Mouse (Mus musculus): ENCODE measurements around the gene Cdc42se1. TPM values are rescaled to one million over a fixed set of nuclear protein-coding genes. Genes with fewer than 3 reads are reported as not detected.

Cdc42se1 gene
- polyA plus RNA-seq, 1 experiment, result 128 TPM

DNA sequence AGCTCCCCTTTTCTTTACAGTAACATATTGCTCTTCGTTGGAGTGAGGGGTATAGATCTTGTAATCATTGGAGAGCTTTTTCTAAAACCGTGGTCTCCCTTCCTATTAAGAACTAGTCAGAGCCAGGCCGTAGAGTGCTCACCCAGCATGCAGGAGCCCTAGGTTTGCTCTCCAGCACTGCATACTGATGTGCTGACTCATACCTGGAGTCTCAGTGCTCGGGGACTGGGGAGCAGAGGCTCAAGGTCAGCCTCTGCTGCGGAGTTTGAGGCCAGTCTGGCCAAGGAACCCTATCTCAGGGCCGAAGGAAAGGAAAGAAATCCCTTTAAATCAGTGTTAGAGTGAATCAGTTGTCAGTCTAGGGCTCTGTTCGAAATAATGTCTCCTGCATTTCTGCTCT is 4.2 kb downstream of the Cdc42se1 start:
- H3K4me1 ChIP-seq (ENCODE audit: control insufficient read depth, insufficient read depth, low read length), result peaks cover 22% of the 10 kb centered on the region
- no peak overlapping the region for H3K4me3 ChIP-seq (ENCODE audit: insufficient read depth, low read length)
- no peak for TF ChIP-seq POLR2A (IDR thresholded peaks at IDR 0.05; ENCODE audit: borderline replicate concordance, low read depth, low read length)
- TF ChIP-seq CTCF (IDR thresholded peaks at IDR 0.05; ENCODE audit: low read depth, low read length), result no peak
- no peak overlapping the region; the same call in 1 of the 2 replicates for H3K27ac ChIP-seq (ENCODE audit: insufficient read depth, low read depth, low read length)

- Histone ChIP-seq H3K27ac (ENCODE audit: insufficient read depth, low read depth, low read length) (no peak overlapping the region), H3K4me1 (ENCODE audit: control insufficient read depth, insufficient read depth, low read length) (peaks cover 22% of the 10 kb centered on the region), H3K4me3 (ENCODE audit: insufficient read depth, low read length) (no peak overlapping the region)
- no peak for TF ChIP-seq POLR2A (IDR thresholded peaks at IDR 0.05; ENCODE audit: borderline replicate concordance, low read depth, low read length)
- no peak for TF ChIP-seq CTCF (IDR thresholded peaks at IDR 0.05; ENCODE audit: low read depth, low read length)
Observed at GRCm38 (mm10) chr3:95233303-95233980, 4.9 kb downstream of the Cdc42se1 start.

DNA sequence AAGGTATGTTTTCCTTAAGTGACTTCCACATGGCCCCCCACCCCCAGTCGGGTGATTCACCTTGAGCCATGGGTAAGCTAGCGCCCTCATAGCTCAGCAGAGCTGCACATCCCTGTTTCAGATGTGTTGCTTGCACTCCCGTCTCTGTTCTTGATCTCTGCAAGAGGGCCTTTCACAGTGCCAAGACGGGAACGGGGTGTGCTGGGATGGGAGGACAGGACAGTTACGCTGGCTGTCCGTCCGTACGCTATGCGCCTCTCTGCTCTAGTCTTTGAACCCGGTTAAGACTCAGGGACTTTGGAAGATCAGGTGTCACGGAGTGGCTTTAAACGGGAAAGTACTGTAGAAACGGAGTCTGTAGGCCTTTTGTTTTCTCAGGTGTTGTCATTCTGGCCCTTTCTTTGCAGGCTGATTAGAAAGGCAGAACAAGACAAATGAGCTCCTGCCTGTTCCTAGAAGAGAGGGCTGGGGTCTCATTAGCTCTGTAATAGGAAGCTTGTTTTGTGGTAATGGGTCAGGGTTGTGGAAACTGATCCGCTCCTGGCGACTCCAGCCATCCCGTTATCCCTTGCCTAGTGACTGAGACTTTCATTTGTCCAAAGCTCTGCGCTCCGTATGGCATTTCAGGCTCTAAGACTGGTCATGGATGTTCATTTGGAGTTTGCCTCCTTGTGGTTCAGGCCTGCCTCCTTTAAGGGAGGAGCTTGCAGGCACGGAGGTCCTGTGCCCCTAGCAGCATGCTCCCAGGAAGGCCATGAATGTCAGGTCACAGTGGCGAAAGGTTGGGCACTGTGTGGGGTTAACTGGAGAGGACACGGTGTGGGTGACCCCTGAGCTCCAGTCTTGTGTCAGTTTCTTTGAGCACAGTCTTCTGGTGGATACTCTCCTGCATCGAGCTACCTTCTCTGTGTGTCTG is 7.1 kb downstream of the Cdc42se1 start:
- H3K27ac ChIP-seq (ENCODE audit: insufficient read depth, low read depth, low read length), result no peak overlapping the region
- TF ChIP-seq POLR2A (IDR thresholded peaks at IDR 0.05; ENCODE audit: borderline replicate concordance, low read depth, low read length) (no peak), CTCF (IDR thresholded peaks at IDR 0.05; ENCODE audit: low read depth, low read length) (no peak)
- H3K4me3 ChIP-seq (ENCODE audit: insufficient read depth, low read length), result no peak overlapping the region
- peaks cover 22% of the 10 kb centered on the region for H3K4me1 ChIP-seq (ENCODE audit: control insufficient read depth, insufficient read depth, low read length)

GRCm38 (mm10) chr3:95237541-95238099 is 9.1 kb downstream of the Cdc42se1 start:
- no peak overlapping the region for H3K4me3 ChIP-seq (ENCODE audit: insufficient read depth, low read length)
- TF ChIP-seq CTCF (IDR thresholded peaks at IDR 0.05; ENCODE audit: low read depth, low read length), result no peak
- TF ChIP-seq POLR2A (IDR thresholded peaks at IDR 0.05; ENCODE audit: borderline replicate concordance, low read depth, low read length), result no peak
- H3K4me1 ChIP-seq (ENCODE audit: control insufficient read depth, insufficient read depth, low read length), result peaks cover 7% of the 10 kb centered on the region
- H3K27ac ChIP-seq (ENCODE audit: insufficient read depth, low read depth, low read length), result no peak overlapping the region

DNA sequence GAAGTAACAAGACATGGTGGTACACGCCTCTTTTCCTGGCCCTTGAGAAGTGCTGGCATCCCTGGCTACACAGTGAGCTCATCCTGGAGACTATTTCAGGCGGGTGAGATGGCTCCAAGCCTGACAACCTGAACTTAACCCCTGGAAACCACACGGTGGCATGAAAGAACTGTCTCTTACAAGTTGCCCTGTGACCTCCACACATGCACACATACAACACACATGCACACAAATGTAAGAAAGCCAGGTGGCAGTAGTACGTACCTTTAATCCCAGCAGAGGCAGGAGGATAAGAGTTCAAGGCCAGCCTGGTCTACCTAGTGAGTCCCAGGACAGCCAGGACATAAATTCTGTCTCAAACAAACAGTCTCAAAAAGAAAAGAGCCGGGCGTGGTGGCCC is 10.5 kb downstream of the Cdc42se1 start:
- TF ChIP-seq CTCF (IDR thresholded peaks at IDR 0.05; ENCODE audit: low read depth, low read length) (no peak), POLR2A (IDR thresholded peaks at IDR 0.05; ENCODE audit: borderline replicate concordance, low read depth, low read length) (no peak)
- H3K4me3 ChIP-seq (ENCODE audit: insufficient read depth, low read length), result no peak overlapping the region
- no peak overlapping the region for H3K27ac ChIP-seq (ENCODE audit: insufficient read depth, low read depth, low read length)
- peaks cover 4% of the 10 kb centered on the region; the same call in 1 of the 2 replicates for H3K4me1 ChIP-seq (ENCODE audit: control insufficient read depth, insufficient read depth, low read length)

DNA sequence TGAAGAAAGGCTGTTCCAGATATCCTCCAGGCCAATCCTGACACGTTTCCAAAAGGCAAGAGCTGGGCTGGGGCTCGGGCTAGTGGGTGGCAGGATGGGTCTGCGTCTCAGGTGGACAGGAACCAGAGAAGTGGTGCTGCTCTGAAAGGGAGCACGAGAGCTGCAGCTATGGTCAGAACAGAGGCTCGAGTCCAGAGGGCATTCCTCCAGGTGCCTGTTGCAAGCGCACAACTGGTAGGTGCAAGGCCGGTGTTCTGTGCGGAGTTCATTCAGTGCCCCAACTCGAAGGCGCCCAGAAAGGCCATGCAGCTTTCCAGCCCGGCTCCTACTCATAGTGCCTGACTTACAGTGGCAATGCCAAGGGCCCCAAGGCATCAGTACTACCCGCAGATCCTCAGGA is 11.4 kb downstream of the Cdc42se1 start:
- Histone ChIP-seq H3K4me3 (ENCODE audit: insufficient read depth, low read length) (no peak overlapping the region), H3K27ac (ENCODE audit: insufficient read depth, low read depth, low read length) (no peak overlapping the region), H3K4me1 (ENCODE audit: control insufficient read depth, insufficient read depth, low read length) (peaks cover 4% of the 10 kb centered on the region; the same call in 1 of the 2 replicates)
- TF ChIP-seq POLR2A (IDR thresholded peaks at IDR 0.05; ENCODE audit: borderline replicate concordance, low read depth, low read length) (no peak), CTCF (IDR thresholded peaks at IDR 0.05; ENCODE audit: low read depth, low read length) (no peak)

GRCm38 (mm10) chr3:95240900-95241299 is 12.4 kb downstream of the Cdc42se1 start:
- TF ChIP-seq CTCF (IDR thresholded peaks at IDR 0.05; ENCODE audit: low read depth, low read length), result no peak
- TF ChIP-seq POLR2A (IDR thresholded peaks at IDR 0.05; ENCODE audit: borderline replicate concordance, low read depth, low read length), result no peak
- no peak overlapping the region for H3K27ac ChIP-seq (ENCODE audit: insufficient read depth, low read depth, low read length)
- no peak overlapping the region for H3K4me3 ChIP-seq (ENCODE audit: insufficient read depth, low read length)
- H3K4me1 ChIP-seq (ENCODE audit: control insufficient read depth, insufficient read depth, low read length), result peaks cover 4% of the 10 kb centered on the region; the same call in 1 of the 2 replicates

DNA sequence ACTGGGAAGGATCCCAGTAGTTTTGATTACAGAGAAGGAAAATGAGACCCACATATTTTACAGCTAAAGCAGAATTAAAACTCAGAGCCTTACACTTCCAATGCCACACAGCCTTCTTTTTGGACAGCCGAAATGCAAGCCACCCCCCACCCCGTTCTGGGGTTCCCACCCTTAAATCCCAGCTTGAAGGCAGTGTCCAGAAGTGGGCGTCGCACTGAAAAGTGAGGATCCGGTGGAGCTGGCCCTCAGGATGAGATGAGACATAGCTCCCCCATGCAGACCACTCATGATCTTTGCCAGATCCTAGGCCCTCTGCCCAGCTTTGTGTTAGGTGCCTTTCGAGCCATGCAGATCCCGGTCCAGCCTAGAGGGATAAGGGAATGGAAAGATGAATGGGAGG is 13.0 kb downstream of the Cdc42se1 start, which contains the start of gene Gm128:
Gene Gm128, minus strand, starts transcription at position 101 of the 400 bp plus-strand sequence.
- Histone ChIP-seq H3K27ac (ENCODE audit: insufficient read depth, low read depth, low read length) (no peak within 1 kb of the TSS), H3K4me3 (ENCODE audit: insufficient read depth, low read length) (no peak within 1 kb of the TSS), H3K4me1 (ENCODE audit: control insufficient read depth, insufficient read depth, low read length) (peaks cover 6% of the 10 kb centered on the region)
- TF ChIP-seq CTCF (IDR thresholded peaks at IDR 0.05; ENCODE audit: low read depth, low read length), result no peak
- TF ChIP-seq POLR2A (IDR thresholded peaks at IDR 0.05; ENCODE audit: borderline replicate concordance, low read depth, low read length), result no peak

GRCm38 (mm10) chr3:95243086-95243485 is 14.6 kb downstream of the Cdc42se1 start:
- Histone ChIP-seq H3K27ac (ENCODE audit: insufficient read depth, low read depth, low read length) (no peak overlapping the region), H3K4me3 (ENCODE audit: insufficient read depth, low read length) (no peak overlapping the region), H3K4me1 (ENCODE audit: control insufficient read depth, insufficient read depth, low read length) (peaks cover 7% of the 10 kb centered on the region)
- TF ChIP-seq POLR2A (IDR thresholded peaks at IDR 0.05; ENCODE audit: borderline replicate concordance, low read depth, low read length) (no peak), CTCF (IDR thresholded peaks at IDR 0.05; ENCODE audit: low read depth, low read length) (no peak)

All from bone marrow macrophage, adult 2 months (primary cell).